Mouse (Mus musculus) thymus, adult 18-20 months (tissue): ENCODE results near the gene Sowaha.

ENCODE experiments used
- DNase-seq, 2 experiments: peaks; one replicate each; pipeline ENCODE4 v3.0.0; 2022; ENCODE audit warnings: mixed read lengths in 2 of 2

Sowaha gene

GRCm38 (mm10) chr11:53469968-53470695 is 9.9 kb downstream of the Sowaha start, which contains the start of gene Gm9837:
TSS of gene Gm9837 (minus strand) at chr11:53470479.
- peak; percentile 51 to 53 for DNase-seq

- DNase-seq, result no peak
Observed at GRCm38 (mm10) chr11:53469294-53469967, 10.6 kb downstream of the Sowaha start.

- DNase-seq, result no peak
Observed at GRCm38 (mm10) chr11:53466231-53466971, 13.7 kb downstream of the Sowaha start.

- no peak for DNase-seq
Observed at GRCm38 (mm10) chr11:53463551-53464424, 16.3 kb downstream of the Sowaha start.

- DNase-seq, result no peak
Observed at GRCm38 (mm10) chr11:53461727-53462126, 18.3 kb downstream of the Sowaha start.

- no peak for DNase-seq
Observed at GRCm38 (mm10) chr11:53460192-53460591, 19.9 kb downstream of the Sowaha start.

GRCm38 (mm10) chr11:53458996-53459395 is 21.1 kb downstream of the Sowaha start:
- no peak for DNase-seq

GRCm38 (mm10) chr11:53457372-53457954 is 22.6 kb downstream of the Sowaha start:
- no peak for DNase-seq

GRCm38 (mm10) chr11:53456474-53457371 is 23.4 kb downstream of the Sowaha start, which contains the start of the genes Gm10447 and Shroom1:
TSS of gene Gm10447 (minus strand) at chr11:53457110.
TSS of gene Shroom1 (plus strand) at chr11:53457205.
- DNase-seq, result no peak

GRCm38 (mm10) chr11:53453031-53453430 is 27.0 kb downstream of the Sowaha start:
- DNase-seq, result no peak

- no peak for DNase-seq
Observed at GRCm38 (mm10) chr11:53452396-53452795, 27.7 kb downstream of the Sowaha start.

GRCm38 (mm10) chr11:53451361-53451760 is 28.7 kb downstream of the Sowaha start:
- no peak for DNase-seq

- DNase-seq, result peak in 1 of 2 experiments; percentile 24
Observed at GRCm38 (mm10) chr11:53450070-53450705, 29.9 kb downstream of the Sowaha start.

GRCm38 (mm10) chr11:53448529-53448928 is 31.5 kb downstream of the Sowaha start:
- DNase-seq, result no peak

- no peak for DNase-seq
Observed at GRCm38 (mm10) chr11:53447996-53448395, 32.1 kb downstream of the Sowaha start.

GRCm38 (mm10) chr11:53446183-53446582 is 33.9 kb downstream of the Sowaha start:
- DNase-seq, result no peak

GRCm38 (mm10) chr11:53445562-53445961 is 34.5 kb downstream of the Sowaha start:
- no peak for DNase-seq

- peak in 1 of 2 experiments; percentile 29 for DNase-seq
Observed at GRCm38 (mm10) chr11:53443861-53444260, 36.2 kb downstream of the Sowaha start.

- peak in 1 of 2 experiments; percentile 13 for DNase-seq
Observed at GRCm38 (mm10) chr11:53441921-53442320, 38.2 kb downstream of the Sowaha start.

- DNase-seq, result no peak
Observed at GRCm38 (mm10) chr11:53436338-53436737, 43.7 kb downstream of the Sowaha start.
